ENCODE assay signal across 9 mouse cellular contexts in the genomic region with DNA sequence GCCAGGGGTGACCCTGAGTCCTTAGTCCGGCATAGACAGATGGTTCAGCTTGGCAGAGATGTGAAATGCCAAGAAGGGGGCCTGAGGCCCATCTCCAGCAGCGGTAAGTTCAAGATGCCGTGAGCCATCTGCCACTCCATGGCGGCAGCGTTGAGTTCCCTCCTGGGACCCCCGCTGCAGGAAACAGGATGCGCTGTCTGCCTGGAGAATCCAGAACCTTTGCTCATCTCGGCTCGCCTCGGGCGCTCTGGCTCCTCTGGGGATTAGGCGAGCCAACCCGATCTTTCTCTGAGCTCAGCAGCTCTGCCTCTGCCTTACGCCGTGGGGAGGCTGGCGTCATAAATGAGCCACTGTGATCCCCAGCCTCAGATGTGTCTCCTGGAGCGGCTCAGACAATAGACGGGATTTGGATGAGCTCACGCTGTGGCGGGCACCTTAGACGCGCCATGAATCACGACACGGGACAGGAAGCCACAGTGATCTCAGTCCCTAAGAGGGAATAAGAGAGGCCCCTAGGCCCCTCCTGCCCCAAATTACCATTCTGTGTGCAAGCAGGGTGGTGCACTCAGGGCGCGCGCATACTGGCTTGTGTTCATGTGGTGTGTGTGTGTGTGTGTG.
DNase-seq lines count a peak whose midpoint lies in the region; ATAC-seq lines count a peak whose summit lies in the region.
"Had no signal": no experiment of that assay in that cellular context is flagged by ENCODE, and none has a peak within 500 bp of the region (broad histone marks: within the 10 kb centered on the region; RNA-seq: fewer than 3 reads in every experiment).

No protein-coding gene starts in this region.

- 1% methylated on average over 27 of the region's 27 CpGs for WGBS in hindbrain, embryonic 15.5 days
- 3% methylated on average over 27 of the region's 27 CpGs for WGBS in limb, embryonic 11.5 days
- 2% methylated on average over 27 of the region's 27 CpGs for WGBS in neural tube, embryonic 11.5 days

- peaks cover 44% of the 10 kb centered on the region for H3K4me1 ChIP-seq in hindbrain, embryonic 15.5 days (replicated peaks)
- H3K4me1 ChIP-seq in limb, embryonic 11.5 days (ENCODE audit: control insufficient read depth, insufficient read depth, low read length) = peaks cover 23% of the 10 kb centered on the region
- H3K4me1 ChIP-seq in neural tube, embryonic 11.5 days (ENCODE audit: control insufficient read depth, insufficient read depth, low read length) = peaks cover 23% of the 10 kb centered on the region

- H3K36me3 ChIP-seq in hindbrain, embryonic 15.5 days = no peaks in the 10 kb centered on the region
- H3K36me3 ChIP-seq in limb, embryonic 11.5 days (ENCODE audit: control insufficient read depth, insufficient read depth, low read length) = no peaks in the 10 kb centered on the region
- H3K36me3 ChIP-seq in neural tube, embryonic 11.5 days (ENCODE audit: control insufficient read depth, insufficient read depth, low read length) = no peaks in the 10 kb centered on the region

- DNase-seq in frontal cortex, postnatal 36 days (ENCODE audit: low spot score in 2 of 2) = peak; percentile 64 to 65
- no peak for DNase-seq in frontal cortex, postnatal 14 days (ENCODE audit: low spot score in 2 of 2)
- peak; percentile 91 for DNase-seq in brain, adult 2 months (ENCODE audit: low read depth, low spot score)
- DNase-seq in gastrocnemius, adult 18-20 months (ENCODE audit: low spot score) = peak; percentile 67
- DNase-seq in limb, embryonic 11.5 days (ENCODE audit: low spot score) = peak; percentile 60
- DNase-seq in neural tube, embryonic 11.5 days (ENCODE audit: low spot score) = peak; percentile 88
- DNase-seq in urinary bladder, adult 2 months (ENCODE audit: low spot score) = no peak

- peak overlapping the region; percentile 50 for H3K4me2 ChIP-seq in hindbrain, embryonic 15.5 days
- peak overlapping the region; percentile 77 for H3K4me2 ChIP-seq in limb, embryonic 11.5 days (ENCODE audit: low read depth, severe bottlenecking)
- H3K4me2 ChIP-seq in neural tube, embryonic 11.5 days (ENCODE audit: low read depth) = peak overlapping the region; percentile 44

- peak overlapping the region; percentile 25; the same call in 1 of the 2 replicates for H3K9ac ChIP-seq in hindbrain, embryonic 15.5 days
- H3K9ac ChIP-seq in limb, embryonic 11.5 days (ENCODE audit: low read length) = peak overlapping the region; percentile 56
- H3K9ac ChIP-seq in neural tube, embryonic 11.5 days (ENCODE audit: low read length) = peak overlapping the region; percentile 62

- peak overlapping the region; percentile 13; the same call in 1 of the 2 replicates for H3K4me3 ChIP-seq in hindbrain, embryonic 15.5 days
- H3K4me3 ChIP-seq in limb, embryonic 11.5 days (ENCODE audit: low read depth, low read length) = peak overlapping the region; percentile 24
- H3K4me3 ChIP-seq in neural tube, embryonic 11.5 days (ENCODE audit: low read depth, low read length) = peak overlapping the region; percentile 4; the same call in 1 of the 2 replicates

- peak; percentile 79 for ATAC-seq in hindbrain, embryonic 15.5 days (ENCODE audit: low FRiP score, low read depth)
- ATAC-seq in limb, embryonic 11.5 days (ENCODE audit: insufficient number of reproducible peaks, low FRiP score, low TSS enrichment, low read depth) = no peak
- peak; percentile 85 for ATAC-seq in neural tube, embryonic 11.5 days (ENCODE audit: insufficient read depth, low FRiP score, low TSS enrichment)

- no peaks in the 10 kb centered on the region for H3K9me3 ChIP-seq in hindbrain, embryonic 15.5 days
- H3K9me3 ChIP-seq in limb, embryonic 11.5 days (ENCODE audit: control insufficient read depth, low read length) = no peaks in the 10 kb centered on the region
- H3K9me3 ChIP-seq in neural tube, embryonic 11.5 days (ENCODE audit: control insufficient read depth, low read length) = no peaks in the 10 kb centered on the region

- peak overlapping the region; percentile 86 for H3K27ac ChIP-seq in hindbrain, embryonic 15.5 days (replicated peaks)
- no peak overlapping the region for H3K27ac ChIP-seq in limb, embryonic 11.5 days (replicated peaks; ENCODE audit: low read depth, low read length)
- peak overlapping the region; percentile 85 for H3K27ac ChIP-seq in neural tube, embryonic 11.5 days (ENCODE audit: low read depth, low read length)
- H3K27ac ChIP-seq: macrophage had no signal

- no peaks in the 10 kb centered on the region for H3K27me3 ChIP-seq in hindbrain, embryonic 15.5 days
- no peaks in the 10 kb centered on the region for H3K27me3 ChIP-seq in limb, embryonic 11.5 days (ENCODE audit: control insufficient read depth, insufficient read depth, low read length)
- no peaks in the 10 kb centered on the region for H3K27me3 ChIP-seq in neural tube, embryonic 11.5 days (ENCODE audit: control insufficient read depth, insufficient read depth, low read length)

Comparison
In these comparisons a context has a peak if more than half of its experiments do, and no peak if none do; other contexts are left out.
1. DNase-seq: peak in frontal cortex, postnatal 36 days (2 of 2), brain, adult 2 months (single experiment), gastrocnemius, adult 18-20 months (single experiment), limb, embryonic 11.5 days (single experiment) and neural tube, embryonic 11.5 days (single experiment); none in frontal cortex, postnatal 14 days (0 of 2) and urinary bladder, adult 2 months (single experiment).
2. Peak in every context shown above with its lines, with median percentiles within 50 percentile points of each other: H3K4me2 ChIP-seq, H3K4me3 ChIP-seq and H3K9ac ChIP-seq.